Mouse (Mus musculus) embryonic facial prominence, embryonic 11.5 days (tissue): ENCODE results near the gene Gm20547. TPM values are rescaled to one million over a fixed set of nuclear protein-coding genes. Genes with fewer than 3 reads are reported as not detected.

Source experiments
- ATAC-seq: fragments of 200-750 bp; cut with Nextera tagmentation; replicated peaks from 2 replicates; pipeline ENCODE4 v1.8.0; 2017; ENCODE audit warnings: low read depth; ENCODE audit not compliant: insufficient number of reproducible peaks, low FRiP score, low TSS enrichment
- DNase-seq: peaks from one replicate; pipeline ENCODE4 v3.0.0-alpha.2; 2015; ENCODE audit warnings: low spot score
- H3K27ac ChIP-seq: fragments of 300-500 bp; sonication (generic); replicated peaks from 2 replicates; pipeline ENCODE4 v1.5.1; 2014; ENCODE audit warnings: mild to moderate bottlenecking, low read depth, low read length, control low read depth
- H3K27me3 ChIP-seq: fragments of 300-500 bp; sonication (generic); 2 replicates; pipeline ENCODE4 v1.6.1; 2014; ENCODE audit warnings: mild to moderate bottlenecking, low read length, moderate library complexity, mixed read lengths; ENCODE audit not compliant: control insufficient read depth, insufficient read depth
- H3K36me3 ChIP-seq: fragments of 300-500 bp; sonication (generic); replicated peaks from 2 replicates; pipeline ENCODE4 v1.6.1; 2014; ENCODE audit warnings: low read depth, mild to moderate bottlenecking, low read length, moderate library complexity, mixed read lengths; ENCODE audit not compliant: control insufficient read depth, insufficient read depth
- H3K4me1 ChIP-seq: fragments of 300-500 bp; sonication (generic); 2 replicates; pipeline ENCODE4 v1.6.1; 2014; ENCODE audit warnings: low read length, mixed read lengths; ENCODE audit not compliant: control insufficient read depth, insufficient read depth
- H3K4me2 ChIP-seq: fragments of 300-500 bp; sonication (generic); 2 replicates; pipeline ENCODE4 v1.6.1; 2014; ENCODE audit warnings: low read depth, mild to moderate bottlenecking, control low read depth, low read length, moderate library complexity
- H3K4me3 ChIP-seq: fragments of 300-500 bp; sonication (generic); 2 replicates; pipeline ENCODE4 v1.5.1; 2014; ENCODE audit warnings: low read depth, low read length, control low read depth
- H3K9ac ChIP-seq: fragments of 300-500 bp; sonication (generic); replicated peaks from 2 replicates; pipeline ENCODE4 v1.6.1; 2014; ENCODE audit warnings: mild to moderate bottlenecking, control low read depth, low read length
- H3K9me3 ChIP-seq: fragments of 300-500 bp; sonication (generic); replicated peaks from 2 replicates; pipeline ENCODE4 v1.6.1; 2016; ENCODE audit warnings: mild to moderate bottlenecking, low read length, inconsistent platforms, mixed read lengths; ENCODE audit not compliant: control insufficient read depth
- WGBS: fragments of 180-500 bp; shearing (Covaris S2); extraction: QIAGEN DNeasy Blood & Tissue Kit; methylation state at CpG from one replicate; pipeline ENCODE4 v1.1.7; 2014; 5-methylcytosine and 5-hydroxymethylcytosine counted together
- polyA plus RNA-seq: library from polyadenylated mRNA; unstranded; fragments of >200 nt; fragmentation: Nextera tagmentation; extraction: Ambion mirVana; gene quantifications from 2 replicates; pipeline ENCODE4 v1.2.1, GENCODE M21; 2014

Gm20547 gene
- polyA plus RNA-seq, 1 experiment from 2014 or later = not detected

- H3K36me3 ChIP-seq = peaks cover 9% of the 10 kb centered on the region
- whole genome bisulfite sequencing = 1% methylated on average over 4 of the region's 5 CpGs
Measured at GRCm38 (mm10) chr17:34899890-34900243, 18.0 kb upstream of the Gm20547 start.

GRCm38 (mm10) chr17:34899053-34899889, 17.4 kb upstream of the Gm20547 start:
- H3K9ac ChIP-seq = peak overlapping the region; percentile 97
- H3K4me1 ChIP-seq = peaks cover 7% of the 10 kb centered on the region
- ATAC-seq = peak; percentile 9
- peaks cover 9% of the 10 kb centered on the region for H3K36me3 ChIP-seq
- peak overlapping the region; percentile 86 for H3K4me2 ChIP-seq
- H3K9me3 ChIP-seq = no peaks in the 10 kb centered on the region
- H3K4me3 ChIP-seq = peak overlapping the region; percentile 93
- under 1% methylated on average over 35 of the region's 45 CpGs for WGBS
- H3K27me3 ChIP-seq = no peaks in the 10 kb centered on the region
- DNase-seq = peak; percentile 43
- peak overlapping the region; percentile 97 for H3K27ac ChIP-seq

More at GRCm38 (mm10) chr17:34899890-34900243, 18.0 kb upstream of the Gm20547 start:
- DNase-seq (peak; percentile 31), ATAC-seq (no peak)
- H3K4me2 ChIP-seq = peak overlapping the region; percentile 86
- H3K9ac ChIP-seq = peak overlapping the region; percentile 97
- H3K4me1 ChIP-seq = peaks cover 7% of the 10 kb centered on the region
- peak overlapping the region; percentile 97 for H3K27ac ChIP-seq
- no peaks in the 10 kb centered on the region for H3K9me3 ChIP-seq
- peak overlapping the region; percentile 93 for H3K4me3 ChIP-seq
- no peaks in the 10 kb centered on the region for H3K27me3 ChIP-seq

- H3K4me1 ChIP-seq = peaks cover 7% of the 10 kb centered on the region
- WGBS = no CpG with 5 or more reads among the region's 47 CpGs
Measured at GRCm38 (mm10) chr17:34898706-34899052, 16.8 kb upstream of the Gm20547 start.

GRCm38 (mm10) chr17:34898160-34898586, 16.3 kb upstream of the Gm20547 start, which contains the start of the genes C2 and Ehmt2:
Gene C2 (minus strand): TSS chr17:34898265.
Gene Ehmt2 (plus strand): TSS chr17:34898469.
- peak within 1 kb of the TSS; percentile 97 for H3K9ac ChIP-seq
- ATAC-seq (peak; percentile 26), DNase-seq (peak; percentile 85)
- no peaks in the 10 kb centered on the region for H3K9me3 ChIP-seq
- H3K36me3 ChIP-seq = peaks cover 9% of the 10 kb centered on the region
- H3K4me1 ChIP-seq = peaks cover 7% of the 10 kb centered on the region
- H3K27ac ChIP-seq = peak within 1 kb of the TSS; percentile 97
- WGBS = 0% methylated on average over 29 of the region's 44 CpGs
- no peaks in the 10 kb centered on the region for H3K27me3 ChIP-seq
- peak within 1 kb of the TSS; percentile 86 for H3K4me2 ChIP-seq
- peak within 1 kb of the TSS; percentile 93 for H3K4me3 ChIP-seq

More at GRCm38 (mm10) chr17:34898706-34899052, 16.8 kb upstream of the Gm20547 start:
- peak overlapping the region; percentile 86 for H3K4me2 ChIP-seq
- peak overlapping the region; percentile 93 for H3K4me3 ChIP-seq
- ATAC-seq (no peak), DNase-seq (peak; percentile 77)
- H3K27me3 ChIP-seq = no peaks in the 10 kb centered on the region
- peaks cover 9% of the 10 kb centered on the region for H3K36me3 ChIP-seq
- H3K27ac ChIP-seq = peak overlapping the region; percentile 97
- peak overlapping the region; percentile 97 for H3K9ac ChIP-seq
- H3K9me3 ChIP-seq = no peaks in the 10 kb centered on the region

- ATAC-seq = no peak
- H3K36me3 ChIP-seq = peaks cover 4% of the 10 kb centered on the region; the same call in 1 of the 2 replicates
- no peaks in the 10 kb centered on the region for H3K27me3 ChIP-seq
- H3K4me2 ChIP-seq = peak overlapping the region; percentile 86
- H3K4me1 ChIP-seq = peaks cover 7% of the 10 kb centered on the region
- peak overlapping the region; percentile 97 for H3K27ac ChIP-seq
- H3K4me3 ChIP-seq = peak overlapping the region; percentile 93
- peak; percentile 32 for DNase-seq
- peak overlapping the region; percentile 97 for H3K9ac ChIP-seq
- 20% methylated on average over 10 of the region's 10 CpGs for WGBS
- no peaks in the 10 kb centered on the region for H3K9me3 ChIP-seq
Measured at GRCm38 (mm10) chr17:34897373-34898159, 15.7 kb upstream of the Gm20547 start.

- Histone ChIP-seq H3K4me1 (peaks cover 7% of the 10 kb centered on the region), H3K36me3 (peaks cover 4% of the 10 kb centered on the region; the same call in 1 of the 2 replicates), H3K9ac (no peak overlapping the region), H3K27me3 (no peaks in the 10 kb centered on the region), H3K4me3 (peak overlapping the region; percentile 9; the same call in 1 of the 2 replicates), H3K4me2 (no peak overlapping the region), H3K9me3 (no peaks in the 10 kb centered on the region), H3K27ac (no peak overlapping the region)
- 84% methylated on average over 17 of the region's 17 CpGs for WGBS
- DNase-seq (no peak), ATAC-seq (no peak)
Measured at GRCm38 (mm10) chr17:34896366-34896765, 14.5 kb upstream of the Gm20547 start.

- Histone ChIP-seq H3K9ac (peak overlapping the region; percentile 97; the same call in 1 of the 2 replicates), H3K36me3 (peaks cover 4% of the 10 kb centered on the region; the same call in 1 of the 2 replicates), H3K4me2 (peak overlapping the region; percentile 83), H3K4me1 (peaks cover 7% of the 10 kb centered on the region), H3K9me3 (no peaks in the 10 kb centered on the region), H3K27me3 (no peaks in the 10 kb centered on the region), H3K4me3 (peak overlapping the region; percentile 91), H3K27ac (peak overlapping the region; percentile 87)
- DNase-seq = no peak
- no peak for ATAC-seq
- WGBS = 89% methylated on average over 15 of the region's 15 CpGs
Measured at GRCm38 (mm10) chr17:34895724-34896123, 13.9 kb upstream of the Gm20547 start.
